In genomic region chr13:91296521-91297160, GRCm38 (mm10) we compare ENCODE assay signal across 16 mouse cellular contexts.
DNase-seq lines count a peak whose midpoint lies in the region; ATAC-seq lines count a peak whose summit lies in the region.
"Had no signal": no experiment of that assay in that cellular context is flagged by ENCODE, and none has a peak within 500 bp of the region (broad histone marks: within the 10 kb centered on the region; RNA-seq: fewer than 3 reads in every experiment).

No protein-coding gene starts in this region.

- no peak for DNase-seq in forebrain, embryonic 11.5 days (ENCODE audit: low spot score)
- peak; percentile 6 for DNase-seq in A20 (ENCODE audit: low read depth, low spot score)
- peak; percentile 30 for DNase-seq in c-Kit-positive CD71-positive TER-119-negative erythroid progenitor cells, embryonic 14.5 days (ENCODE audit: low read depth)
- no peak for DNase-seq in ovary, adult 18-20 months (ENCODE audit: low spot score)
- no peak for DNase-seq in adrenal gland, adult (ENCODE audit: inconsistent age in 2 of 2, low spot score in 1 of 2)
- no peak for DNase-seq in left cerebral cortex, postnatal 14 days (ENCODE audit: low spot score in 2 of 2)
- DNase-seq: adrenal gland, postnatal 10 days; cerebellum, postnatal 10 days; heart, postnatal 14 days; lung, postnatal 36 days; right cerebral cortex, postnatal 4 days had no signal

- no peak overlapping the region for H3K4me2 ChIP-seq in forebrain, embryonic 13.5 days
- no peak overlapping the region for H3K4me2 ChIP-seq in forebrain, embryonic 11.5 days (ENCODE audit: low read depth, low read length, severe bottlenecking)
- 0 out of 2 replicates have a peak overlapping the region, but pooled peaks have one; percentile 3 for H3K4me2 ChIP-seq in liver, embryonic 12.5 days
- H3K4me2 ChIP-seq: limb, embryonic 13.5 days; midbrain, embryonic 15.5 days had no signal

- no peaks in the 10 kb centered on the region; the same call in 1 of the 2 replicates for H3K9me3 ChIP-seq in forebrain, embryonic 13.5 days (replicated peaks)
- 0 out of 2 replicates have a peak, but pooled peaks cover 3% of the 10 kb centered on the region for H3K9me3 ChIP-seq in forebrain, embryonic 11.5 days (ENCODE audit: control insufficient read depth, low read length)
- no peaks in the 10 kb centered on the region for H3K9me3 ChIP-seq in liver, embryonic 12.5 days (replicated peaks)
- H3K9me3 ChIP-seq: midbrain, embryonic 15.5 days had no signal

- no peak overlapping the region for H3K4me3 ChIP-seq in forebrain, embryonic 13.5 days
- no peak overlapping the region for H3K4me3 ChIP-seq in forebrain, embryonic 11.5 days (ENCODE audit: low read depth, low read length)
- H3K4me3 ChIP-seq in liver, embryonic 12.5 days: no peak overlapping the region
- H3K4me3 ChIP-seq: left cerebral cortex, adult 2 months; limb, embryonic 13.5 days; midbrain, embryonic 15.5 days had no signal

- 0 out of 2 replicates have a peak, but pooled peaks cover 7% of the 10 kb centered on the region for H3K4me1 ChIP-seq in forebrain, embryonic 13.5 days
- H3K4me1 ChIP-seq in forebrain, embryonic 11.5 days (replicated peaks; ENCODE audit: control insufficient read depth, insufficient read depth, low read length): no peaks in the 10 kb centered on the region
- peaks cover 20% of the 10 kb centered on the region for H3K4me1 ChIP-seq in liver, embryonic 12.5 days

- H3K9ac ChIP-seq in forebrain, embryonic 13.5 days: no peak overlapping the region
- no peak overlapping the region for H3K9ac ChIP-seq in forebrain, embryonic 11.5 days (ENCODE audit: low read length)
- H3K9ac ChIP-seq in liver, embryonic 12.5 days: no peak overlapping the region
- H3K9ac ChIP-seq: limb, embryonic 13.5 days; midbrain, embryonic 15.5 days had no signal

- intact Hi-C loops in left cerebral cortex, postnatal 14 days (cut with DNase I): no loop called here

- H3K36me3 ChIP-seq in forebrain, embryonic 13.5 days (ENCODE audit: poor library complexity, severe bottlenecking): no peaks in the 10 kb centered on the region
- H3K36me3 ChIP-seq in forebrain, embryonic 11.5 days (ENCODE audit: control insufficient read depth, insufficient read depth, low read length): no peaks in the 10 kb centered on the region
- H3K36me3 ChIP-seq in liver, embryonic 12.5 days: no peaks in the 10 kb centered on the region
- H3K36me3 ChIP-seq: limb, embryonic 13.5 days; midbrain, embryonic 15.5 days had no signal

- no peak overlapping the region for H3K27ac ChIP-seq in forebrain, embryonic 13.5 days
- no peak overlapping the region for H3K27ac ChIP-seq in forebrain, embryonic 11.5 days (ENCODE audit: low read depth, low read length)
- no peak overlapping the region for H3K27ac ChIP-seq in liver, embryonic 12.5 days
- H3K27ac ChIP-seq: left cerebral cortex, adult 2 months; limb, embryonic 13.5 days; midbrain, embryonic 15.5 days had no signal

- 60% methylated on average over 5 of the region's 5 CpGs for WGBS in forebrain, embryonic 13.5 days
- WGBS in forebrain, embryonic 11.5 days: 84% methylated on average over 5 of the region's 5 CpGs
- 38% methylated on average over 5 of the region's 5 CpGs for WGBS in liver, embryonic 12.5 days (ENCODE audit: insufficient replicate concordance)

- H3K27me3 ChIP-seq in forebrain, embryonic 13.5 days: no peaks in the 10 kb centered on the region
- H3K27me3 ChIP-seq in forebrain, embryonic 11.5 days (ENCODE audit: control insufficient read depth, insufficient read depth, low read length): no peaks in the 10 kb centered on the region
- no peaks in the 10 kb centered on the region for H3K27me3 ChIP-seq in liver, embryonic 12.5 days (replicated peaks)
- H3K27me3 ChIP-seq: limb, embryonic 13.5 days; midbrain, embryonic 15.5 days had no signal

- ATAC-seq in forebrain, embryonic 13.5 days: peak; percentile 90
- ATAC-seq in forebrain, embryonic 11.5 days (replicated peaks; ENCODE audit: low FRiP score): no peak
- ATAC-seq in liver, embryonic 12.5 days: peak; percentile 84
- ATAC-seq: midbrain, embryonic 15.5 days had no signal

Comparison
In these comparisons a context has a peak if more than half of its experiments do, and no peak if none do; other contexts are left out.
1. DNase-seq: peak in A20 (single experiment) and c-Kit-positive CD71-positive TER-119-negative erythroid progenitor cells, embryonic 14.5 days (single experiment); none in forebrain, embryonic 11.5 days (single experiment), ovary, adult 18-20 months (single experiment), adrenal gland, adult (0 of 2) and left cerebral cortex, postnatal 14 days (0 of 2).